Mouse (Mus musculus) lung, embryonic 15.5 days (tissue): Measurements from ENCODE around the gene Sapcd1. TPM values are rescaled to one million over a fixed set of nuclear protein-coding genes. Genes with fewer than 3 reads are reported as not detected.
"Not testable (repeated sequence)": the region's sequence is repeated elsewhere in the genome, so short reads cannot be mapped to it uniquely, and the experiment has no call there.

Source experiments
- ATAC-seq: fragments of 200-750 bp; cut with Nextera tagmentation; 2 replicates; pipeline ENCODE4 v1.8.0; 2017; ENCODE audit warnings: moderate number of reproducible peaks, borderline replicate concordance; ENCODE audit not compliant: low FRiP score, low TSS enrichment; ENCODE audit errors: extremely low read depth
- H3K27ac ChIP-seq: fragments of 300-500 bp; sonication (generic); 2 replicates; pipeline ENCODE4 v1.5.1; 2015; ENCODE audit warnings: moderate library complexity, mild to moderate bottlenecking, inconsistent platforms
- H3K27me3 ChIP-seq: fragments of 300-500 bp; sonication (generic); 2 replicates; pipeline ENCODE4 v1.6.1; 2015; ENCODE audit warnings: inconsistent platforms
- H3K36me3 ChIP-seq: fragments of 300-500 bp; sonication (generic); 2 replicates; pipeline ENCODE4 v1.6.1; 2015; ENCODE audit warnings: inconsistent platforms
- H3K4me1 ChIP-seq: fragments of 300-500 bp; sonication (generic); 2 replicates; pipeline ENCODE4 v1.6.1; 2015; ENCODE audit warnings: inconsistent platforms
- H3K4me2 ChIP-seq: fragments of 300-500 bp; sonication (generic); 2 replicates; pipeline ENCODE4 v1.6.1; 2015; ENCODE audit warnings: inconsistent platforms, mild to moderate bottlenecking, moderate library complexity
- H3K4me3 ChIP-seq: fragments of 300-500 bp; sonication (generic); 2 replicates; pipeline ENCODE4 v1.5.1; 2015; ENCODE audit warnings: mild to moderate bottlenecking, inconsistent platforms
- H3K9ac ChIP-seq: fragments of 300-500 bp; sonication (generic); 2 replicates; pipeline ENCODE4 v1.6.1; 2015; ENCODE audit warnings: inconsistent platforms
- H3K9me3 ChIP-seq: fragments of 300-500 bp; sonication (generic); 2 replicates; pipeline ENCODE4 v1.6.1; 2016; ENCODE audit warnings: inconsistent platforms
- WGBS: fragments of 180-500 bp; shearing (Covaris S2); methylation state at CpG from one replicate; pipeline ENCODE4 v1.1.7; 2015; 5-methylcytosine and 5-hydroxymethylcytosine counted together
- polyA plus RNA-seq: library from polyadenylated mRNA; unstranded; fragments of >200 nt; fragmentation: Nextera tagmentation; extraction: Ambion mirVana; gene quantifications from 2 replicates; pipeline ENCODE4 v1.2.1, GENCODE M21; 2015

The Sapcd1 gene
- polyA plus RNA-seq, 1 experiment from 2014 or later: 7.2 TPM

- WGBS: 75% methylated on average over 11 of the region's 11 CpGs
- no peaks in the 10 kb centered on the region for H3K36me3 ChIP-seq
- H3K4me1 ChIP-seq: peaks cover 5% of the 10 kb centered on the region; the same call in 1 of the 2 replicates
- H3K27me3 ChIP-seq: no peaks in the 10 kb centered on the region
- no peaks in the 10 kb centered on the region for H3K9me3 ChIP-seq
- no peak for ATAC-seq
- H3K9ac ChIP-seq: no peak overlapping the region
- no peak overlapping the region for H3K27ac ChIP-seq
- no peak overlapping the region for H3K4me3 ChIP-seq
- no peak overlapping the region for H3K4me2 ChIP-seq
Measured at GRCm38 (mm10) chr17:35039121-35039873, 11.5 kb upstream of the Sapcd1 start.

DNA sequence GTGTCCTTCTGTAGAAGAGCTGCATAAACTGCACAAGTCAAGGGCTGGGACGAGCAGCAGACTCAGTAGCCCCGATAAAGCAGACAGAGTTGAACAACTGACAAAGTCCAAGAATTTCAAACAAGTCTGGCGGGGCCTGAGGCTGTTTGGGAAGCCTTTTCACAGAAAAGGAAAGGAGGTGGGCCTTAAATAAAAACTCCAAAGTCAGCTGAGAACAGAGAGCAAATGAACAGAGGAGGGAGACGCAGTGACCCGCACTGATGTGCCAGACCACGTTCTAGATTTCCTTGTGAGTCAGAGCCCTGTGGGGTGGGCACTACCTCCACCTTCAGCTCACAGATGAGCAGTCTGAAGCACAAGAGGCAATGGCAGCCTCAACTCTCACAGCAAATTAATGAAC is 7.1 kb upstream of the Sapcd1 start:
- Histone ChIP-seq H3K4me1 (peaks cover 1% of the 10 kb centered on the region; the same call in 1 of the 2 replicates), H3K9ac (no peak overlapping the region), H3K27ac (no peak overlapping the region), H3K4me3 (no peak overlapping the region), H3K9me3 (no peaks in the 10 kb centered on the region), H3K36me3 (no peaks in the 10 kb centered on the region), H3K4me2 (no peak overlapping the region), H3K27me3 (no peaks in the 10 kb centered on the region)
- no peak for ATAC-seq
- 64% methylated on average over 6 of the region's 6 CpGs for WGBS

- not testable (repeated sequence) for ATAC-seq, H3K9ac ChIP-seq, H3K4me2 ChIP-seq, H3K9me3 ChIP-seq, H3K4me3 ChIP-seq, H3K36me3 ChIP-seq, H3K27ac ChIP-seq, H3K27me3 ChIP-seq, H3K4me1 ChIP-seq
- 61% methylated on average over 1 of the region's 1 CpGs for WGBS
Measured at GRCm38 (mm10) chr17:35033703-35034102, 5.9 kb upstream of the Sapcd1 start.

DNA sequence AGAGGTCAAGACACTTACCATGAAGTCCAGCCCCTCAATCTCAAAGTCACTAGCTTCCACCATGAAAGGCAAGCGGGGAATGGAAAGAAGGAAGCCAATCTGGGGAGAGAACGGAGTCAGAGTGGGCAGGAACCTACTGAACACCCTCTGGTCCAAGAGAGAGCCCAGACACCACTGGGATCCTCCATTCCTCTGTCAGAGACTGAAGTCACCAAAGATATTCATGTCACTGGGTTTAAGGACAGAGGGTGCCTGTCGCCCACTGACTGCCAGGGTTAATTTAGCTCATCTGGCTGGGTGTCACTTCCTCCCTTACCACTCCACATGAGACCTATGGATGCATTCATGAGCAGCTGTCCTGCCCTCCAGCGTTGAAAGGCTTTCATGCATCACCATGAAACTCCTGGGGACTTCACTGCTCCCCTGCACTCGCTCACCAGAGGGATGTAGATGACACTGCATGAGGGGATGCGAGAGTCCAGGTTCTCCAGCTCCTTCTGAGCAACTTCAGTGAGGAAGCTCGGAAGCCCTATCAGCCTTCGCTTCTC is 4.6 kb upstream of the Sapcd1 start:
- Histone ChIP-seq H3K4me1 (peaks cover 8% of the 10 kb centered on the region), H3K36me3 (no peaks in the 10 kb centered on the region), H3K27me3 (no peaks in the 10 kb centered on the region), H3K27ac (no peak overlapping the region), H3K4me2 (no peak overlapping the region), H3K4me3 (no peak overlapping the region), H3K9me3 (no peaks in the 10 kb centered on the region), H3K9ac (no peak overlapping the region)
- WGBS: 66% methylated on average over 8 of the region's 8 CpGs
- ATAC-seq: no peak

GRCm38 (mm10) chr17:35031880-35032279 is 4.1 kb upstream of the Sapcd1 start:
- Histone ChIP-seq H3K4me1 (peaks cover 11% of the 10 kb centered on the region), H3K36me3 (no peaks in the 10 kb centered on the region), H3K4me2 (no peak overlapping the region), H3K9me3 (no peaks in the 10 kb centered on the region), H3K4me3 (no peak overlapping the region), H3K27ac (no peak overlapping the region), H3K27me3 (no peaks in the 10 kb centered on the region), H3K9ac (no peak overlapping the region)
- WGBS: 77% methylated on average over 7 of the region's 7 CpGs
- no peak for ATAC-seq

DNA sequence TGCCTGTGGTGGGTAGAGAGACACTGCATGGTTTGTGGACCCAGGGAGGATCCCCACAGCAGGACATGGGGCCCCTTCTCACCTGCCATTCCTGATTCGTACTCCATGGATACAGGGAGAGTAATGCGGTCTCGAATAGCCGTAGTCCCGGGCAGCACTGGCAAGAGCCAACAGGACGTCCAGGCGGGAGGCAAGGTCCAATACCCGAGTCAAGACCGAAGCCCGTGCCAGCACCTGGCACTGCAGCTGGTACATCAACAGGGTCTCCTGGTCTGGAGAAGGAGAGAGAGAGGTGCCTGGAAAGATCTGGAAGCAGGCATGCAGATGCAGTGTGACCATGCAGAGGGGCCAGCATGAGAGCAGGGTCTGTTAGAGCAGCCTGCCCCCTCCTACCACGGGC is 3.5 kb upstream of the Sapcd1 start:
- Histone ChIP-seq H3K36me3 (no peaks in the 10 kb centered on the region), H3K4me1 (peaks cover 16% of the 10 kb centered on the region), H3K4me2 (no peak overlapping the region), H3K9ac (no peak overlapping the region), H3K9me3 (no peaks in the 10 kb centered on the region), H3K27ac (no peak overlapping the region), H3K4me3 (no peak overlapping the region), H3K27me3 (no peaks in the 10 kb centered on the region)
- 87% methylated on average over 11 of the region's 11 CpGs for WGBS
- ATAC-seq: no peak

- Histone ChIP-seq H3K27me3 (no peaks in the 10 kb centered on the region), H3K9me3 (no peaks in the 10 kb centered on the region), H3K9ac (no peak overlapping the region), H3K36me3 (no peaks in the 10 kb centered on the region), H3K4me1 (peaks cover 27% of the 10 kb centered on the region), H3K4me2 (0 out of 2 replicates have a peak overlapping the region, but pooled peaks have one; percentile 10), H3K4me3 (no peak overlapping the region), H3K27ac (no peak overlapping the region)
- no peak for ATAC-seq
- 38% methylated on average over 19 of the region's 19 CpGs for WGBS
Measured at GRCm38 (mm10) chr17:35029691-35030532, 2.1 kb upstream of the Sapcd1 start.

- WGBS: 75% methylated on average over 2 of the region's 2 CpGs
Measured at GRCm38 (mm10) chr17:35028315-35028714, 499 bp upstream of the Sapcd1 start.

DNA sequence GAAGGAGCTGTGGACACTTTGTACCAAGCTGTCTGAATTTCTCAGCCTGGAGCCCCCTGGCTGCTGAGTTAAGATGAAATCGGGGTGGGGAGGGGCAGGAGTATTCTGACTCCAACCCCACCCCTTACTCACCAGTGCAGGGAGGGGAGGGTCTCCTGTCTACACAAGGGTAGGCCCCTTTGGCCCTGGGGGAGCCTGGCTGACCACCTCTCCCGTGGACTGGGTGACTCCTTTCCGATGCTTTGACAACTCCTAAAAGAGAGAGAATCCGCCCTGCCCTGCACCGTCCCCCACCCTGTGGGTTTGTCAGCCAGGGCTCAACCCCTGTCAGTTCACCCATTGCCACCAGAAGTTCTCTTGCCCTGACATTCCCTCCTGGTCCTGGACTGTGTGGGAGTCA is 1.6 kb downstream of the Sapcd1 start:
- H3K27ac ChIP-seq: no peak overlapping the region; the same call in 1 of the 2 replicates
- no peak for ATAC-seq
- H3K4me2 ChIP-seq: no peak overlapping the region
- H3K36me3 ChIP-seq: no peaks in the 10 kb centered on the region
- H3K4me3 ChIP-seq: no peak overlapping the region
- H3K27me3 ChIP-seq: no peaks in the 10 kb centered on the region
- no peaks in the 10 kb centered on the region for H3K9me3 ChIP-seq
- H3K9ac ChIP-seq: 0 out of 2 replicates have a peak overlapping the region, but pooled peaks have one; percentile 4
- 72% methylated on average over 5 of the region's 5 CpGs for WGBS
- peaks cover 36% of the 10 kb centered on the region for H3K4me1 ChIP-seq

More at GRCm38 (mm10) chr17:35028315-35028714, 499 bp upstream of the Sapcd1 start:
- Histone ChIP-seq H3K36me3 (no peaks in the 10 kb centered on the region), H3K9me3 (no peaks in the 10 kb centered on the region), H3K27ac (no peak overlapping the region), H3K9ac (no peak overlapping the region), H3K4me1 (peaks cover 27% of the 10 kb centered on the region), H3K27me3 (no peaks in the 10 kb centered on the region), H3K4me2 (no peak overlapping the region), H3K4me3 (no peak overlapping the region)
- ATAC-seq: no peak

DNA sequence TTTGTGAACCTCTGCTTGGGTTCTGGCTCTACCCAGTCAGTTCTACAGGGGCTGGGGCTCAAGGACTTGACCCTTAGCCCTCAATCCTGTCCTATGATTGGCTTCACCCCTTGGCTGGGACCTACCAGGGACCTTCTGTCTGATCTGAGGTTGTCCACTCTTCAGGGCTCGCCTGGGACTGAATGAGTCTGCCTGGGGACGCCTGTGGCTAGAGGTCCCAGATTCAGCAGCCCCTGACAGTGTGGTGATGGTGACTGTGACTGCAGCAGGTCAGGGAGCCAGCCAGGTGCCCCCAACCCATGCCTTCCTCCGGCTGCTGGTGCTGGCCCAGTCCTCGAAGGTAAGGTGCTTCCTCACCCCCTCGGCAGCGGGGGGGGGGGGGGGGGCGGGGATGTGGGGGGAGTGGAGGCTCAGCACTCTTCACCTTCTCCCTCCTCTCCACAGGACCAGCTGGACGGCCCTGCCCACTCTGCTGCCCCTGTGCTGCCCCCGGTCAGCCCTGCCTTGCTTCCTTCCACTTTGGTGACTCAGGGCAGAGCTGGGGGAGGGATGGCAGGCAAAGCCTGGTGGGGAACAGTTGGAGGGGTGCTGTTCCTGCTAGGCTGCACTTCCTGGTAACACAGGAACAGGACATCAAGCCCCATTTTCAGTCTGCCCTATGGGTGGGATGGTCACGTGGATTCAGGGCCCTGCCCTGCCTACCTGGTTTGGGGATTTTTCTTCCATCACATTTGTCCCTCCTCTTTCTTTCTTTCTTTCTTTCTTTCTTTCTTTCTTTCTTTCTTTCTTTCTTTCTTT is 2.9 kb downstream of the Sapcd1 start:
- no peaks in the 10 kb centered on the region for H3K27me3 ChIP-seq
- H3K4me2 ChIP-seq: no peak overlapping the region
- no peaks in the 10 kb centered on the region for H3K36me3 ChIP-seq
- H3K4me3 ChIP-seq: no peak overlapping the region
- no peak for ATAC-seq
- H3K27ac ChIP-seq: no peak overlapping the region
- WGBS: 45% methylated on average over 6 of the region's 10 CpGs
- H3K9ac ChIP-seq: no peak overlapping the region
- H3K9me3 ChIP-seq: no peaks in the 10 kb centered on the region
- peaks cover 35% of the 10 kb centered on the region for H3K4me1 ChIP-seq

- no peak overlapping the region for H3K9ac ChIP-seq
- no peaks in the 10 kb centered on the region for H3K27me3 ChIP-seq
- H3K4me2 ChIP-seq: no peak overlapping the region
- peaks cover 33% of the 10 kb centered on the region for H3K4me1 ChIP-seq
- ATAC-seq: no peak
- no peaks in the 10 kb centered on the region for H3K9me3 ChIP-seq
- H3K36me3 ChIP-seq: no peaks in the 10 kb centered on the region
- H3K4me3 ChIP-seq: no peak overlapping the region
- 53% methylated on average over 12 of the region's 13 CpGs for WGBS
- H3K27ac ChIP-seq: no peak overlapping the region
Measured at GRCm38 (mm10) chr17:35024261-35024660, 3.6 kb downstream of the Sapcd1 start.
